ENCODE assay signal across 9 mouse cellular contexts in genomic region chr9:64936508-64936907, GRCm38 (mm10). TPM values are rescaled to one million over a fixed set of nuclear protein-coding genes. Genes with fewer than 3 reads are reported as not detected.
DNase-seq lines count a peak whose midpoint lies in the region; ATAC-seq and TF ChIP-seq lines count a peak whose summit lies in the region.
"Had no signal": no experiment of that assay in that cellular context is flagged by ENCODE, and none has a peak within 500 bp of the region (broad histone marks: within the 10 kb centered on the region; RNA-seq: fewer than 3 reads in every experiment).

No protein-coding gene starts in this region.

- no peak for TF ChIP-seq EP300 in heart, postnatal 0 days (IDR thresholded peaks at IDR 0.05; ENCODE audit: low read depth)

- intact Hi-C loops in left cerebral cortex, postnatal 4 days (cut with DNase I): no loop called here

- H3K9ac ChIP-seq in kidney, embryonic 14.5 days (ENCODE audit: low read depth, low read length): no peak overlapping the region
- H3K9ac ChIP-seq in heart, postnatal 0 days (replicated peaks; ENCODE audit: low read depth, low read length): no peak overlapping the region
- H3K9ac ChIP-seq: embryonic facial prominence, embryonic 13.5 days had no signal

- peaks cover 3% of the 10 kb centered on the region; the same call in 1 of the 2 replicates for H3K4me1 ChIP-seq in kidney, embryonic 14.5 days (ENCODE audit: control insufficient read depth, insufficient read depth, low read length)
- H3K4me1 ChIP-seq in heart, postnatal 0 days (ENCODE audit: control insufficient read depth, insufficient read depth): peaks cover 35% of the 10 kb centered on the region

- WGBS in kidney, embryonic 14.5 days: 9% methylated on average over 6 of the region's 6 CpGs
- WGBS in heart, postnatal 0 days: 6% methylated on average over 6 of the region's 6 CpGs

- H3K4me2 ChIP-seq in kidney, embryonic 14.5 days (replicated peaks; ENCODE audit: low read depth, low read length): no peak overlapping the region
- H3K4me2 ChIP-seq in heart, postnatal 0 days (ENCODE audit: low read depth, low read length): no peak overlapping the region
- H3K4me2 ChIP-seq: embryonic facial prominence, embryonic 13.5 days had no signal

- H3K4me3 ChIP-seq in kidney, embryonic 14.5 days (ENCODE audit: low read length): no peak overlapping the region
- H3K4me3 ChIP-seq in heart, postnatal 0 days (ENCODE audit: low read depth, low read length): no peak overlapping the region
- H3K4me3 ChIP-seq: embryonic facial prominence, embryonic 13.5 days had no signal

- peak; percentile 60 for DNase-seq in kidney, adult 18-20 months
- DNase-seq in ES-CJ7 (ENCODE audit: low read depth, low spot score): peak; percentile 79
- DNase-seq in cerebellum, adult 8-10 months: peak; percentile 43
- peak; percentile 71 for DNase-seq in heart, postnatal 0 days (ENCODE audit: low spot score)
- DNase-seq in left cerebral cortex, postnatal 4 days: peak; percentile 56
- peak; percentile 78 for DNase-seq in thymus, postnatal 14 days

- H3K27me3 ChIP-seq in kidney, embryonic 14.5 days (ENCODE audit: control insufficient read depth, insufficient read depth, low read length): no peaks in the 10 kb centered on the region
- H3K27me3 ChIP-seq in heart, postnatal 0 days (ENCODE audit: control insufficient read depth, insufficient read depth, low read length): no peaks in the 10 kb centered on the region
- H3K27me3 ChIP-seq: embryonic facial prominence, embryonic 13.5 days had no signal

- no peaks in the 10 kb centered on the region for H3K9me3 ChIP-seq in kidney, embryonic 14.5 days (ENCODE audit: control insufficient read depth, low read length)
- no peaks in the 10 kb centered on the region for H3K9me3 ChIP-seq in heart, postnatal 0 days (replicated peaks; ENCODE audit: control insufficient read depth, low read length)
- H3K9me3 ChIP-seq: embryonic facial prominence, embryonic 13.5 days had no signal

- ATAC-seq in kidney, embryonic 14.5 days (ENCODE audit: low FRiP score, low TSS enrichment): no peak
- ATAC-seq in heart, postnatal 0 days (ENCODE audit: insufficient read depth, low read depth): no peak; the same call in 1 of the 2 replicates
- peak; percentile 53; the same call in 1 of the 2 replicates for ATAC-seq in monocyte, adult 5-6 weeks (replicated peaks; ENCODE audit: insufficient number of reproducible peaks, low FRiP score, low TSS enrichment, poor library complexity, severe bottlenecking)

- H3K36me3 ChIP-seq in kidney, embryonic 14.5 days (ENCODE audit: control insufficient read depth, insufficient read depth, low read length): no peaks in the 10 kb centered on the region
- no peaks in the 10 kb centered on the region for H3K36me3 ChIP-seq in heart, postnatal 0 days (replicated peaks; ENCODE audit: control insufficient read depth, insufficient read depth, low read length)
- H3K36me3 ChIP-seq: embryonic facial prominence, embryonic 13.5 days had no signal

- no peak overlapping the region for H3K27ac ChIP-seq in kidney, embryonic 14.5 days (ENCODE audit: low read depth, low read length)
- H3K27ac ChIP-seq in heart, postnatal 0 days (ENCODE audit: low read depth): no peak overlapping the region
- H3K27ac ChIP-seq: embryonic facial prominence, embryonic 13.5 days had no signal

- peak; percentile 86 for TF ChIP-seq CTCF in heart, postnatal 0 days (IDR thresholded peaks at IDR 0.05; ENCODE audit: low read depth)

RNA-seq across cellular contexts. Expression of gene Slc24a1, which starts 14.9 kb away (rescaled TPM):
- polyA plus RNA-seq in kidney, embryonic 14.5 days (2014; fragmentation: Nextera tagmentation; extraction: Ambion mirVana): not detected in 2 replicates
- total RNA-seq in heart, postnatal 0 days (2014; rRNA removed; ENCODE audit: low replicate concordance): 0.08 TPM in 1 of 2 replicates, not detected in the other
- polyA plus RNA-seq in heart, postnatal 0 days (2015; fragmentation: Nextera tagmentation; extraction: Ambion mirVana): 0.05 TPM in 2 replicates
- under 1 TPM; 0.14 to 0.26 TPM for total RNA-seq in left cerebral cortex, postnatal 4 days (2021)
- 0.19 to 0.29 TPM (median 0.21 TPM) in 3 replicates for total RNA-seq in monocyte, adult 5-6 weeks (2017)
- polyA plus RNA-seq: embryonic facial prominence, embryonic 13.5 days had no signal

RNA-seq across cellular contexts. Expression of gene Ints14, which starts 24.2 kb away (rescaled TPM):
- polyA plus RNA-seq in kidney, embryonic 14.5 days (2014; fragmentation: Nextera tagmentation; extraction: Ambion mirVana): 41.4 and 71.6 TPM in 2 replicates
- total RNA-seq in heart, postnatal 0 days (2014; rRNA removed; ENCODE audit: low replicate concordance): 34.6 and 36.4 TPM in 2 replicates
- 26.2 and 26.5 TPM in 2 replicates for polyA plus RNA-seq in heart, postnatal 0 days (2015; fragmentation: Nextera tagmentation; extraction: Ambion mirVana)
- 10 to 100 TPM; 22.1 to 24.2 TPM for total RNA-seq in left cerebral cortex, postnatal 4 days (2021)
- total RNA-seq in monocyte, adult 5-6 weeks (2017): 17.2 to 23.3 TPM (median 19.5 TPM) in 3 replicates
